Mouse (Mus musculus) ES-CJ7 (cell line): ENCODE data around the gene Gng2.
A peak's percentile ranks its signal among the peaks of the same experiment; 100 is the strongest.

ENCODE experiments used
- DNase-seq: peaks from one replicate; pipeline ENCODE4 v3.0.0; 2011; ENCODE audit warnings: low read depth, low spot score

Gng2 gene

DNA sequence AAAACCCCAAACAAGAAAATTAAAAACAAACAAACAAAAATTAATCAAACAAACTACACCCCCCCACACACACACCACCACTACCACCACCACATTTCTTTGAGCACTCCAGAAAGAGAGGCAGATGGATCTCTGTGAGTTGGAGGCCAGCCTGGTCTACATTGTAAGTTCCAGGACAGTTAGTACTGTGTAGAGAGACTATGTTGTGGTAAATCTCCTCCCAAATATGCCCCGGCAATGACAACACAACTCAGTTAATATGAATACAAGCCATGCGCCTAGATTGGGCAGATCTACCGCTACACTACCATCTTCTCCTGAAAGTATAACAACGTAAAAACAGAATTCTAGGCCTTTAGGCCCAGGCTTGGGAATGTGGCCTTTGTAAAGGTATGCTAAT lies 117.1 kb downstream of the Gng2 start:
- DNase-seq, result peak; percentile 32

- DNase-seq, result peak; percentile 46
Measured at GRCm38 (mm10) chr14:19858808-19859776, 118.3 kb downstream of the Gng2 start.

- peak; percentile 82 for DNase-seq
Measured at GRCm38 (mm10) chr14:19858279-19858678, 119.1 kb downstream of the Gng2 start.

DNA sequence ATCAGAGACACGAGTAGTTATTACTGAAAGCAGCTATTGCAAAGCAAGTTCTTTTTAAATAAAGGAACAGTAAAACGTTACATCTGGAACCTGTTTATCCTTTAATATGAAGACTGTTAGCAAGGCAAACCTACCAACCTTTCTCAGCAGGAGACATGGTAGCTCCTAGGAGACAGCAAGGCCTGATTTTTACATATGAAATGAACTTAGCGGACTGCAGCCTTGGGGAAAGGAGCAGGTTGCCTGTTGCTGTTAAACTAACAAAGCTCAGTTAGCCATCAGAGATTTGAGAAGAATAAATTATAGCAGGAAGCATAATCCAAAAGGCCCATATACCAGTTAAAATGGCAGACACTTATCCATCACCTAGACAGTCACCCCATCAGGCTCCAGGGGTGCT lies 124.0 kb downstream of the Gng2 start:
- DNase-seq, result peak; percentile 67

GRCm38 (mm10) chr14:19839600-19840332 lies 137.7 kb downstream of the Gng2 start:
- DNase-seq, result peak; percentile 63

GRCm38 (mm10) chr14:19836289-19836688 lies 141.1 kb downstream of the Gng2 start:
- DNase-seq, result no peak

DNA sequence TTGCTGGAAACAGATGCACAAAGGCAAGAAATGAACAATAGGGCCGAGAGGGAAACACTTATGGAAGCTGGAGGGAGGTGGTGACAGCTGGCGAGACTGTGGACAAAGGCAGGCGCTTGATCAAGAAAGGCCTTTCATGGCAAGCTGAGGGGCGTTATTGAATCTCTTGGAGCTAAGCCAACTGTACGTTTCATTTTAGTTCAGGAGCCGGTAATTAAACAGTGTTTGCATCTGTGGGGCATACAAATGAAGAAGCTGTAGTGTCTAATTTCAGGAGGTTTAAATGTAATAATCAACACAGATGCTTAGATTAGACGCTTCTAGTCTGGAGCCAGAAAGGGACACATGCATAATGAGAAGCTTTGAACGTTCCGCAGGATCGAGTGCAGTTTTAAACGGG lies 151.9 kb downstream of the Gng2 start:
- DNase-seq, result no peak

DNA sequence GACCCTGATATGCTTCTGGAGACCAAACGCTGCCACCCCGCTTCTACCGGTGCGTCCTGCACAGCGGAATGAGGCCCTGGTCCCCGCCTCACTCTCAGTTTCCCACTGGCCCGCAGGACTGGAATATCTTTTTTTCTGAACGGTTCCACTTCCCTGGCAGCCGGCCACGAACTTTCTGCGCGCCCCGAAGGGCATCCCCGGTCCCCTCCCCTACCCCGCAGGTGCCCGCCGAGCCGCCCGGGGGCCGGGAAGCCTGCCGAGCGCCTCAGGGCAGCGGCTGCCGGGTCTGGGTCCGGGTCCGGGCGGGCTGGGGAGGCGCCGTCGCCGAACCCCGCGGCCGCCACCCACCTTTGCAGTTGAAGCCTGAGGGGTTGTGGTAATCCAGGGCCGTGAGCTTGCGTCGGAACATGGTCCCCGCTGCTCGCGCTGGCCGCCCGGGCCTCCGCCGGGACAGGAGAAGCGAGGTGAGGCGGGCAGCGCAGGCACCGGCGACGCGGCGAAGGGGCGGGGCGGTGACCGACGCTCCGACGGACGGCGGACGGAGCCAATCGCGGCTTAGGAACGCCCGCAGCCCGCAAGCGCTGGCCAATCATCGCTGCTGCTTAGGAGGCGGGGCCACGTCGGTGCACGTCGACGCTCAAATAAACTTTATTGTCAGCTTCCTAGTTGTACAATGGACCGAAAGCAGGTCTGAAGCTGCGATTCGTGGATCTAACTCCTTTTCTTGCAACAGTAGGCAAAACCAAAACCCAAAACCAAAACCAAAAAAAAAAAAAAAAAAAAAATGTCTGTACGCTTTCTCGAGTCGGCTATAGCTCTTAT lies 153.9 kb downstream of the Gng2 start, which contains the start of gene Rtraf:
Gene Rtraf (minus strand): TSS at position 504 of the 822 bp plus-strand sequence.
- peak; percentile 94 for DNase-seq
